Mouse (Mus musculus) midbrain, embryonic 11.5 days (tissue): Measurements from ENCODE around the gene Podnl1. TPM values are rescaled to one million over a fixed set of nuclear protein-coding genes. Genes with fewer than 3 reads are reported as not detected.

Experiments used
- ATAC-seq: fragments of 200-750 bp; cut with Nextera tagmentation; 2 replicates; pipeline ENCODE4 v1.8.0; 2017; ENCODE audit warnings: moderate TSS enrichment, moderate library complexity; ENCODE audit not compliant: low FRiP score
- DNase-seq: peaks from one replicate; pipeline ENCODE4 v3.0.0; 2015; ENCODE audit warnings: low spot score; ENCODE audit errors: missing footprints
- H3K27ac ChIP-seq: fragments of 300-500 bp; sonication (generic); 2 replicates; pipeline ENCODE4 v1.5.1; 2014; ENCODE audit warnings: low read depth, low read length
- H3K27me3 ChIP-seq: fragments of 300-500 bp; sonication (generic); 2 replicates; pipeline ENCODE4 v1.6.1; 2014; ENCODE audit warnings: mild to moderate bottlenecking, low read length, moderate library complexity, mixed read lengths; ENCODE audit not compliant: control insufficient read depth, insufficient read depth
- H3K36me3 ChIP-seq: fragments of 300-500 bp; sonication (generic); 2 replicates; pipeline ENCODE4 v1.6.1; 2014; ENCODE audit warnings: mild to moderate bottlenecking, low read length, moderate library complexity, mixed read lengths; ENCODE audit not compliant: control insufficient read depth, insufficient read depth
- H3K4me1 ChIP-seq: fragments of 300-500 bp; sonication (generic); 2 replicates; pipeline ENCODE4 v1.6.1; 2014; ENCODE audit warnings: low read length; ENCODE audit not compliant: control insufficient read depth, insufficient read depth
- H3K4me2 ChIP-seq: fragments of 300-500 bp; sonication (generic); 2 replicates; pipeline ENCODE4 v1.6.1; 2014; ENCODE audit warnings: mild to moderate bottlenecking, moderate library complexity
- H3K4me3 ChIP-seq: fragments of 300-500 bp; sonication (generic); 2 replicates; pipeline ENCODE4 v1.5.1; 2014; ENCODE audit warnings: low read depth, low read length
- H3K9ac ChIP-seq: fragments of 300-500 bp; sonication (generic); 2 replicates; pipeline ENCODE4 v1.6.1; 2014; ENCODE audit warnings: low read length
- H3K9me3 ChIP-seq: fragments of 300-500 bp; sonication (generic); 2 replicates; pipeline ENCODE4 v1.6.1; 2016; ENCODE audit warnings: low read length; ENCODE audit not compliant: control insufficient read depth
- WGBS: fragments of 180-500 bp; shearing (Covaris S2); extraction: QIAGEN DNeasy Blood & Tissue Kit; methylation state at CpG from one replicate; pipeline ENCODE4 v1.1.7; 2014; 5-methylcytosine and 5-hydroxymethylcytosine counted together
- microRNA counts: library from miRNA; unstranded; fragments of <30 nt; microRNA quantifications from one replicate; lab custom pipeline; 2015
- microRNA-seq: library from miRNA; unstranded; fragments of <30 nt; microRNA quantifications from one replicate; pipeline ENCODE4, GENCODE M21; 2017
- polyA plus RNA-seq: library from polyadenylated mRNA; unstranded; fragments of >200 nt; fragmentation: Nextera tagmentation; extraction: Ambion mirVana; gene quantifications from 2 replicates; pipeline ENCODE4 v1.2.1, GENCODE M21; 2014

The Podnl1 gene
- polyA plus RNA-seq, 1 experiment from 2014 or later: 0.25 TPM

GRCm38 (mm10) chr8:84173861-84174260, 48.1 kb downstream of the Podnl1 start:
- no peak for DNase-seq
- ATAC-seq: no peak
- H3K4me1 ChIP-seq: peaks cover 5% of the 10 kb centered on the region
- H3K4me3 ChIP-seq: no peak overlapping the region
- no peaks in the 10 kb centered on the region for H3K9me3 ChIP-seq
- no peak overlapping the region for H3K27ac ChIP-seq
- WGBS: 80% methylated on average over 6 of the region's 6 CpGs
- peaks cover 22% of the 10 kb centered on the region for H3K36me3 ChIP-seq
- H3K9ac ChIP-seq: no peak overlapping the region
- no peak overlapping the region for H3K4me2 ChIP-seq
- no peaks in the 10 kb centered on the region for H3K27me3 ChIP-seq

- DNase-seq (no peak), ATAC-seq (no peak)
- Histone ChIP-seq H3K9me3 (no peaks in the 10 kb centered on the region), H3K4me1 (peaks cover 30% of the 10 kb centered on the region), H3K27me3 (no peaks in the 10 kb centered on the region), H3K27ac (no peak overlapping the region), H3K36me3 (peaks cover 19% of the 10 kb centered on the region), H3K4me3 (no peak overlapping the region), H3K4me2 (no peak overlapping the region), H3K9ac (no peak overlapping the region)
- WGBS: 61% methylated on average over 3 of the region's 3 CpGs
These were observed 50.8 kb downstream of the Podnl1 start for GRCm38 (mm10) chr8:84176560-84176959.

GRCm38 (mm10) chr8:84177405-84177804, 51.6 kb downstream of the Podnl1 start:
- Histone ChIP-seq H3K4me1 (peaks cover 33% of the 10 kb centered on the region), H3K4me3 (no peak overlapping the region), H3K9ac (no peak overlapping the region), H3K4me2 (no peak overlapping the region), H3K27me3 (no peaks in the 10 kb centered on the region), H3K9me3 (no peaks in the 10 kb centered on the region), H3K27ac (no peak overlapping the region), H3K36me3 (peaks cover 14% of the 10 kb centered on the region)
- ATAC-seq: no peak
- 91% methylated on average over 3 of the region's 3 CpGs for WGBS
- DNase-seq: no peak

GRCm38 (mm10) chr8:84178592-84178991, 52.8 kb downstream of the Podnl1 start:
- Histone ChIP-seq H3K4me2 (no peak overlapping the region), H3K4me3 (no peak overlapping the region), H3K36me3 (peaks cover 4% of the 10 kb centered on the region), H3K27ac (no peak overlapping the region), H3K27me3 (no peaks in the 10 kb centered on the region), H3K9ac (peak overlapping the region; percentile 29), H3K9me3 (no peaks in the 10 kb centered on the region), H3K4me1 (peaks cover 39% of the 10 kb centered on the region)
- no peak for ATAC-seq
- DNase-seq: no peak
- 75% methylated on average over 8 of the region's 8 CpGs for WGBS

- peak overlapping the region; percentile 82 for H3K9ac ChIP-seq
- DNase-seq: peak; percentile 90
- H3K27ac ChIP-seq: peak overlapping the region; percentile 93
- H3K4me3 ChIP-seq: peak overlapping the region; percentile 23
- H3K27me3 ChIP-seq: peaks cover 5% of the 10 kb centered on the region; the same call in 1 of the 2 replicates
- peaks cover 46% of the 10 kb centered on the region for H3K4me1 ChIP-seq
- ATAC-seq: peak; percentile 10; the same call in 1 of the 2 replicates
- H3K4me2 ChIP-seq: peak overlapping the region; percentile 72
- 4% methylated on average over 4 of the region's 4 CpGs for WGBS
- H3K9me3 ChIP-seq: no peaks in the 10 kb centered on the region
- H3K36me3 ChIP-seq: no peaks in the 10 kb centered on the region
These were observed 54.2 kb downstream of the Podnl1 start for GRCm38 (mm10) chr8:84179946-84180345.

GRCm38 (mm10) chr8:84180530-84181190, 54.9 kb downstream of the Podnl1 start:
- Histone ChIP-seq H3K36me3 (no peaks in the 10 kb centered on the region), H3K4me1 (peaks cover 46% of the 10 kb centered on the region), H3K27me3 (peaks cover 5% of the 10 kb centered on the region; the same call in 1 of the 2 replicates), H3K27ac (peak overlapping the region; percentile 93), H3K9me3 (no peaks in the 10 kb centered on the region), H3K4me3 (peak overlapping the region; percentile 23), H3K9ac (peak overlapping the region; percentile 82), H3K4me2 (peak overlapping the region; percentile 72)
- DNase-seq: peak; percentile 98
- peak; percentile 83 for ATAC-seq
- under 1% methylated on average over 16 of the region's 16 CpGs for WGBS

MicroRNAs within 50 kb of the gene (microRNA counts, 519-probe panel; counts per million panel counts)
- 1,211 counts per million, percentile 1 among the panel's probes with 10 or more counts for microRNA mmu-miR-181c (lab: Ali Mortazavi, UCI)
- 3,707 counts per million, percentile 25 among the panel's probes with 10 or more counts for microRNA mmu-miR-709 (lab: Ali Mortazavi, UCI)

Small RNA genes within 50 kb of the gene (microRNA-seq; reads per million reads assigned to microRNA genes)
- gene Gm25110: not detected
- 11,150 reads per million, percentile 96 among the genes with 10 or more reads in this experiment for gene Mir181c
- gene Mir181d: 8,228 reads per million, percentile 93 among the genes with 10 or more reads in this experiment
- not detected for gene Mir709

Other genes with a start within 250 kb of the Podnl1 start
- 13.7 and 16.4 TPM in 2 replicates for gene Adgrl1, start 225.9 kb upstream of the Podnl1 start, polyA plus RNA-seq
- 0.61 and 0.81 TPM in 2 replicates for gene Gm10644, start 170.8 kb upstream of the Podnl1 start, polyA plus RNA-seq
- 92.5 and 96.5 TPM in 2 replicates for gene Asf1b, start 170.5 kb upstream of the Podnl1 start, polyA plus RNA-seq
- 139 and 156 TPM in 2 replicates for gene Prkaca, start 153.0 kb upstream of the Podnl1 start, polyA plus RNA-seq
- gene Samd1, start 128.3 kb upstream of the Podnl1 start, polyA plus RNA-seq: 12.8 and 12.9 TPM in 2 replicates
- gene 1700067K01Rik, start 124.5 kb upstream of the Podnl1 start, polyA plus RNA-seq: 0.33 and 0.56 TPM in 2 replicates
- gene 2210011C24Rik, start 113.8 kb upstream of the Podnl1 start, polyA plus RNA-seq: not detected in 2 replicates
- 2.0 and 2.2 TPM in 2 replicates for gene Palm3, start 104.5 kb upstream of the Podnl1 start, polyA plus RNA-seq
- gene Il27ra, start 83.4 kb upstream of the Podnl1 start, polyA plus RNA-seq: 0.23 TPM in 2 replicates
- gene Rln3, start 81.0 kb upstream of the Podnl1 start, polyA plus RNA-seq: not detected in 2 replicates
- 2.2 and 2.4 TPM in 2 replicates for gene Gm10643, start 60.9 kb upstream of the Podnl1 start, polyA plus RNA-seq
- gene Rfx1, start 59.2 kb upstream of the Podnl1 start, polyA plus RNA-seq: 6.0 and 7.8 TPM in 2 replicates
- gene Dcaf15, start 21.2 kb upstream of the Podnl1 start, polyA plus RNA-seq: 12.2 and 14.3 TPM in 2 replicates
- gene Cc2d1a, start 21.9 kb downstream of the Podnl1 start, polyA plus RNA-seq: 7.6 and 8.9 TPM in 2 replicates
- 0.83 and 0.86 TPM in 2 replicates for gene 4930432K21Rik, start 22.0 kb downstream of the Podnl1 start, polyA plus RNA-seq
- gene Nanos3, start 59.2 kb downstream of the Podnl1 start, polyA plus RNA-seq: 4.7 and 4.9 TPM in 2 replicates
- 19.4 and 24.7 TPM in 2 replicates for gene Zswim4, start 111.1 kb downstream of the Podnl1 start, polyA plus RNA-seq
- gene D8Ertd738e, start 123.7 kb downstream of the Podnl1 start, polyA plus RNA-seq: 281 and 304 TPM in 2 replicates
- 47.2 and 52.4 TPM in 2 replicates for gene Mri1, start 131.3 kb downstream of the Podnl1 start, polyA plus RNA-seq
- gene Ccdc130, start 144.4 kb downstream of the Podnl1 start, polyA plus RNA-seq: 22.2 and 23.3 TPM in 2 replicates